Mouse (Mus musculus) lung, adult 18-20 months (tissue): ENCODE measurements at regions not wholly inside any gene's neighbourhood (a gene's known extent, or its start where the extent isn't known, plus 50 kb on each side); places are given as distances from the start of the nearest gene placed in this dataset.

Experiments
- DNase-seq, 2 experiments: peaks; one replicate each; pipeline ENCODE4 v3.0.0; 2022; ENCODE audit warnings: mixed read lengths in 2 of 2

DNA sequence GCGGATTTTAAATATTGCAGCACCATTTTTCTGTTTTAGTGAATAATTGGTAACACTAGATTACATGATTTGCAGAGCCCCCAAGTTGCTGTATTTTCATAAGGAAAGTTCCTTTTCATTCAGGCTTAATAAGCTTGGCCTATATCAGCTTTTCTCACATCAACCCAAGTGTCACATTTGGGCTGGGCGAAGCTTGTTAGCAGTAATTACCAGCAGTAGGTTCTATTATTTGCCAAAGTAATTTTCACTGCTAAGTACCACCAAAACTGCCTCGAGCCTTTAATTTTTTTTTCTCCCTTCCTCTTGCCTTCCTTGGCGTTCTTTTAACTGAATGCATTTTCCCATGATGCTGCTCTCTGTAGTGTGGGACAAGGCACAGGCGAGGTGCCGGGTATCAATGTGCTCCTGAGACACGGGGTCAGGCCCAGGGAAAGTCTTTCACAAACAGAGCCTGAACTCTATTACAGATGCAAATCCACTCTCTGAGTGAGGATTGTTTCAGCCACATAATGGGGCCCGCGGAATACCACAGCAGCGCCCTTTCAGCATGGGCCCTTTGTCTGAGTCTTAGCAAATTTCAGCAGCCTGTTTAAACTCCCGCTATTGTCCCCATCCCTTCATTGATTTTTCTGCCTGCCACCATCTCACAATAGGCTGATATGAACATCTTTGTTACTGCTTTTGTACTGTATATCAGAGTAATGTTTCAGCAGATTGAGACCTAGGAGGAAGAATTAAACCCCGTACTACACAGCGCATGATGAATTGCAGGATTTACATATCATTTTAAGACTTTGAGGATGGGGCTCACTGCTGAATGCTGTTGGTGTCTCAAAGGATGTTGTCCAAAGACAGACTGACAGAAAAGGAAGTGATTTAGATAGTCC lies 205.1 kb upstream of the Epha3 start:
- no peak for DNase-seq

GRCm38 (mm10) chr16:64062584-64062983 lies 198.6 kb upstream of the Epha3 start:
- DNase-seq = no peak

DNA sequence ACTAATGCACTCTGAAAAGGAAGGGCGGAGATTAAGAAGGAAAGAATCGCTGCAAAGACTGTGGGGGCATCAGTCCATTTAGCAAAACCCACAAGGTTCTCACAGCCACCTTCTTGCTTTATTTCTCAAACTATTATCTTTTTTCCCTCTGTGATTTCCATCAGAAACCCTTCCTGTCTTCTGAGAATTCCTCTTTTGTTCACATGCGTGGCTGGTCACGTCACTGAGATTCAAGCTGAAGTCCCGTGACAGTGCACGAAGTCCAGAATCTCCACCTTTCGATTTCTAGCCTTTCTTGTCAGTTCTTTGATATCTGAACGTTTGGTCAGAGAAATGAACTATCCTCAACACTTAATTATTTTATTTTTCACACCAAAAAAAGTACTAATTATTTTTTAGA lies 194.7 kb upstream of the Epha3 start:
- no peak for DNase-seq

- DNase-seq = no peak
These were observed 190.4 kb upstream of the Epha3 start for GRCm38 (mm10) chr16:64054346-64054745.

- DNase-seq = no peak
These were observed 184.1 kb upstream of the Epha3 start for GRCm38 (mm10) chr16:64048026-64048425.

DNA sequence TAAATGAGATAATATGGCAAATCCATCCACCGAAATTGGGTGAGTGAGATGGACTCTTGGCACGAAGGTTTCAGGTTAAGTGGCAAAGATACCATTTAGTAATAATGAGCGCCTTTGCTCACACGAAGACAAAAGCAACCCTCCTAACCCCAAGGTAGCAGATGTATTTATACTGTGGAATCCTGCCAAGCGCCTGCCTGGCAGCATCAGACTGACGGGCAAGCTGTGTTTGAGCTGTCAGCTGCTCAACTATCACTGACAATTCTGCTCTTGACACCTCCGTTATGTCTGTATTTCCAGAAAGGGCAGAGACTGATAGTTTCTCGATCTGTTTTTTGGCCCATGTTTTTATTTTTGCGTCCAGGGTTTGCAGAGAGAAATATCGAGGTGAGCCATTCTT lies 169.1 kb upstream of the Epha3 start:
- DNase-seq = no peak

DNA sequence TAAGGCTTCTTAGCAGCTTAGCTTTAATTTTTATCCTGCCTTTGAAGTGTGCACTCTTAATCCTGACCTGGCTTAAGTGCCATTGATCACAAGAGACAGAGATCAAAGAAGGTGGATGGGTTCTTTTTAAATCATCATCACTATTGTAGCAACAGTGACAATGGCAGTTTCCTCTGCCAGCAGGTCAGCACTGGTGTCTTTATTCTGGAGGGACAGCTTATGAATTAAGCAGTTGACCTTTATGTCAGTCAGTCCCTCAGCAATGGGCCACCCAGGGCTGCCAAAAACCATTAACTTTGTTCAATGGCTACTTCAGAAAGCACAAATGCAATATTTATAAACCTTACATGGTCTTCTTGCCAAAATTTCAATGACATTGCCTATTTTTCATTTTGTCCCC lies 160.0 kb upstream of the Epha3 start:
- no peak for DNase-seq

DNA sequence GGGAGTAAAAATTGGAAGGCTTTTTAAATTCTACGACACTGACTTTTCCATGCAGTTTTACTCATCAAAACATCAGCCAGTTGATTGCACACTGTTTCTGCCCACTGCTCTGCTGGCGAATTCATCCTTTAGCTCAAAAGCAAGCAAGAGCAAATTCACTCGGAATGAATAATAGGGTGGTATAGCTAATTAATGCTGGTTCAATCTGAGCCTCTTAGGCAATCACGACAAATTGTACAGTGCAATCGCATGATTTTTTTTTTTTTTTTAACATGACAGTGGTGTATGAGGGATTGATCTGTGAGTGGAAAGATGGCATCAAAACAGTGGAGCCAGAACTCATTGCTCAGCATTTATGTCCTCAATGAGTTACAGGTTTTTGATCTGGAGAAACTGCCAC lies 136.9 kb upstream of the Epha3 start:
- DNase-seq = no peak

- DNase-seq = no peak
These were observed 103.4 kb upstream of the Epha3 start for GRCm38 (mm10) chr16:63967407-63967806.

DNA sequence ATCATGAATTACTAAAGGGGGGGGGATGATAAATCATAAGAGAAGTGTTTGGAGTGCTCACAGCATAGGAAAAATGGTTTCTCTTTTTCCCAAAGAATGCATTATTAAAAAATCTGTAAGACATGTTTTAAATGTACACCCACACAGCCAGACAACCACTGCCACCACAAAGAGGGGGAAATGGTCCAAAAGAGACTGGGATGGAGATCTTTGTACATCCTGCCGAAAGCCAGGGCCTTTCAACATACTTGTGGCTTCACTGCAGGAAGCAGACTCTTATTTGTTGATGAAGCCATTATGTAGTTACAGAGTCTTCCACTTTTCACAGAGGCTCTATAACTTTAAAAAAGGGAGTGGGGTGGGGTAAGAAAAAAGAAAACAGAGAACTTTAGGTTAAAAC lies 96.8 kb upstream of the Epha3 start:
- no peak for DNase-seq

GRCm38 (mm10) chr16:63958154-63958553 lies 94.2 kb upstream of the Epha3 start:
- DNase-seq = peak in 1 of 2 experiments; percentile 5

GRCm38 (mm10) chr16:63925195-63925594 lies 61.2 kb upstream of the Epha3 start:
- DNase-seq = no peak

GRCm38 (mm10) chr16:63921146-63921545 lies 57.2 kb upstream of the Epha3 start:
- no peak for DNase-seq
